Mouse (Mus musculus) MEL (cell line): ENCODE measurements around the gene Lypla2. TPM values are rescaled to one million over a fixed set of nuclear protein-coding genes. Genes with fewer than 3 reads are reported as not detected.

Experiments
- DNase-seq: peaks from one replicate; pipeline ENCODE4 v3.0.0; 2011; ENCODE audit warnings: low read depth, low spot score
- H3K27ac ChIP-seq: 2 replicates; pipeline ENCODE4 v1.5.1; 2012; ENCODE audit warnings: low read depth, mild to moderate bottlenecking, control low read depth, low read length, moderate library complexity; ENCODE audit not compliant: control insufficient read depth
- H3K27me3 ChIP-seq, 2 experiments: fragments of 150-350 bp in 1 of 2; sonication (generic) in 1 of 2; 2 replicates each; pipeline ENCODE4 v1.6.1; 2012; ENCODE audit warnings: low read length in 2 of 2, mild to moderate bottlenecking in 2 of 2, improper control_type of control experiment in 1 of 2, moderate library complexity in 1 of 2; ENCODE audit not compliant: insufficient read depth in 2 of 2, control insufficient read depth in 1 of 2
- H3K36me3 ChIP-seq, 2 experiments: 2 replicates each; pipeline ENCODE4 v1.6.1; 2012 to 2014; ENCODE audit warnings: low read length in 2 of 2, improper control_type of control experiment in 1 of 2, inconsistent platforms in 1 of 2, mild to moderate bottlenecking in 1 of 2; ENCODE audit not compliant: insufficient read depth in 2 of 2, control insufficient read depth in 1 of 2
- H3K4me1 ChIP-seq, 2 experiments: fragments of 150-350 bp in 1 of 2; sonication (generic) in 1 of 2; 2 replicates each; pipeline ENCODE4 v1.6.1; 2012; ENCODE audit warnings: low read length in 2 of 2, improper control_type of control experiment in 1 of 2, mild to moderate bottlenecking in 1 of 2; ENCODE audit not compliant: insufficient read depth in 2 of 2, control insufficient read depth in 1 of 2
- H3K4me3 ChIP-seq, 2 experiments: fragments of 150-350 bp in 1 of 2; sonication (generic) in 1 of 2; 2 replicates each; pipeline ENCODE4 v1.5.1; 2012; ENCODE audit warnings: low read depth in 2 of 2, low read length in 2 of 2, mild to moderate bottlenecking in 2 of 2, moderate library complexity in 2 of 2, control low read depth in 1 of 2, improper control_type of control experiment in 1 of 2; ENCODE audit not compliant: control insufficient read depth in 1 of 2, insufficient read depth in 1 of 2
- H3K79me2 ChIP-seq: 2 replicates; pipeline ENCODE4 v1.6.1; 2012; ENCODE audit warnings: mild to moderate bottlenecking, low read length, moderate library complexity; ENCODE audit not compliant: control insufficient read depth, poor library complexity, insufficient read depth
- H3K9ac ChIP-seq: 2 replicates; pipeline ENCODE4 v1.6.1; 2012; ENCODE audit warnings: low read depth, mild to moderate bottlenecking, control low read depth, low read length, moderate library complexity; ENCODE audit not compliant: control insufficient read depth, poor library complexity, severe bottlenecking
- H3K9me3 ChIP-seq: fragments of 150-350 bp; sonication (generic); replicated peaks from 2 replicates; pipeline ENCODE4 v1.6.1; 2012; ENCODE audit warnings: mild to moderate bottlenecking, low read length, improper control_type of control experiment, moderate library complexity; ENCODE audit not compliant: insufficient read depth
- BHLHE40 ChIP-seq: IDR thresholded peaks from 2 replicates; pipeline ENCODE4 v1.6.1; 2012; ENCODE audit warnings: low read depth, mild to moderate bottlenecking, inconsistent platforms, low read length, improper control_type of control experiment, borderline replicate concordance
- CHD1 ChIP-seq: IDR thresholded peaks from 2 replicates; pipeline ENCODE4 v1.6.1; 2012; ENCODE audit warnings: low read depth, mild to moderate bottlenecking, inconsistent platforms, low read length, improper control_type of control experiment
- CHD2 ChIP-seq: IDR thresholded peaks from 2 replicates; pipeline ENCODE4 v1.6.1; 2011; ENCODE audit warnings: low read length, improper control_type of control experiment
- CTCF ChIP-seq, 3 experiments: IDR thresholded peaks in 2 of 3; conservative IDR thresholded peaks in 1 of 3; 2 replicates each; pipeline ENCODE4 v1.5.1; 2011 to 2012; ENCODE audit warnings: low read length in 3 of 3, low read depth in 2 of 3, mild to moderate bottlenecking in 2 of 3, improper control_type of control experiment in 1 of 3, inconsistent platforms in 1 of 3, mixed read lengths in 1 of 3, moderate library complexity in 1 of 3; ENCODE audit not compliant: control insufficient read depth in 1 of 3, insufficient read depth in 1 of 3, poor library complexity in 1 of 3, severe bottlenecking in 1 of 3
- E2F4 ChIP-seq: IDR thresholded peaks from 2 replicates; pipeline ENCODE4 v1.6.1; 2011; ENCODE audit warnings: low read depth, low read length, improper control_type of control experiment, borderline replicate concordance
- ELF1 ChIP-seq: IDR thresholded peaks from 2 replicates; pipeline ENCODE4 v1.6.1; 2014; ENCODE audit warnings: low read depth, mild to moderate bottlenecking, inconsistent platforms, low read length, improper control_type of control experiment, moderate library complexity
- JUND ChIP-seq: IDR thresholded peaks from 2 replicates; pipeline ENCODE4 v1.6.1; 2011; ENCODE audit warnings: low read depth, mild to moderate bottlenecking, improper control_type of control experiment, low read length
- MAZ ChIP-seq: IDR thresholded peaks from 2 replicates; pipeline ENCODE4 v1.6.1; 2012; ENCODE audit warnings: low read depth, mild to moderate bottlenecking, inconsistent platforms, low read length, improper control_type of control experiment
- MYB ChIP-seq: IDR thresholded peaks from 2 replicates; pipeline ENCODE4 v1.6.1; 2011; ENCODE audit warnings: mild to moderate bottlenecking, low read depth, low read length, improper control_type of control experiment
- MYC ChIP-seq: IDR thresholded peaks from 2 replicates; pipeline ENCODE4 v1.6.1; 2011; ENCODE audit warnings: low read depth, mild to moderate bottlenecking, low read length, improper control_type of control experiment, moderate library complexity
- RCOR1 ChIP-seq: IDR thresholded peaks from 2 replicates; pipeline ENCODE4 v1.6.1; 2012; ENCODE audit warnings: low read depth, mild to moderate bottlenecking, inconsistent platforms, low read length, improper control_type of control experiment
- TAL1 ChIP-seq: IDR thresholded peaks from 2 replicates; pipeline ENCODE4 v1.6.1; 2012; ENCODE audit warnings: mild to moderate bottlenecking, inconsistent platforms, low read length, moderate library complexity, mixed read lengths
- TBP ChIP-seq: IDR thresholded peaks from 2 replicates; pipeline ENCODE4 v1.8.0; 2011; ENCODE audit warnings: low read depth, low read length, improper control_type of control experiment
- TCF12 ChIP-seq: IDR thresholded peaks from 2 replicates; pipeline ENCODE4 v1.6.1; 2014; ENCODE audit warnings: low read depth, mild to moderate bottlenecking, inconsistent platforms, low read length, improper control_type of control experiment, moderate library complexity
- UBTF ChIP-seq: IDR thresholded peaks from 2 replicates; pipeline ENCODE4 v1.6.1; 2012; ENCODE audit warnings: low read depth, mild to moderate bottlenecking, inconsistent platforms, low read length, improper control_type of control experiment, moderate library complexity, borderline replicate concordance; ENCODE audit not compliant: insufficient read depth
- USF2 ChIP-seq, 2 experiments: IDR thresholded peaks; 2 replicates each; pipeline ENCODE4 v1.6.1; 2011 to 2012; ENCODE audit warnings: improper control_type of control experiment in 2 of 2, low read length in 2 of 2, borderline replicate concordance in 1 of 2, inconsistent platforms in 1 of 2, low read depth in 1 of 2, mild to moderate bottlenecking in 1 of 2; ENCODE audit not compliant: insufficient read depth in 1 of 2
- ZMIZ1 ChIP-seq: IDR thresholded peaks from 2 replicates; pipeline ENCODE4 v1.6.1; 2012; ENCODE audit warnings: low read depth, mild to moderate bottlenecking, inconsistent platforms, low read length, improper control_type of control experiment, moderate library complexity
- ZNF384 ChIP-seq: IDR thresholded peaks from 2 replicates; pipeline ENCODE4 v1.6.1; 2012; ENCODE audit warnings: low read depth, mild to moderate bottlenecking, inconsistent platforms, low read length, improper control_type of control experiment
- polyA plus RNA-seq, 2 experiments: library from polyadenylated mRNA; stranded (reverse) in 1 of 2; unstranded in 1 of 2; fragments of >175 nt in 1 of 2; fragments of >200 nt in 1 of 2; gene quantifications; 2 replicates each; pipeline versions ENCODE4 v1.2.1 to v1.2.4; 2012; ENCODE audit warnings: low replicate concordance in 2 of 2, low read depth in 1 of 2; ENCODE audit not compliant: insufficient read length in 2 of 2, insufficient read depth in 1 of 2, missing spikeins in 1 of 2
- total RNA-seq: library from RNA; depleted of rRNA; stranded (reverse); fragments of 300-350 nt; gene quantifications from 2 replicates; pipeline ENCODE4 v1.2.3, GENCODE M21; 2012

Gene Lypla2
- total and polyA plus RNA-seq, 3 experiments: 65.1 to 95.6 TPM; not detected in 1

DNA sequence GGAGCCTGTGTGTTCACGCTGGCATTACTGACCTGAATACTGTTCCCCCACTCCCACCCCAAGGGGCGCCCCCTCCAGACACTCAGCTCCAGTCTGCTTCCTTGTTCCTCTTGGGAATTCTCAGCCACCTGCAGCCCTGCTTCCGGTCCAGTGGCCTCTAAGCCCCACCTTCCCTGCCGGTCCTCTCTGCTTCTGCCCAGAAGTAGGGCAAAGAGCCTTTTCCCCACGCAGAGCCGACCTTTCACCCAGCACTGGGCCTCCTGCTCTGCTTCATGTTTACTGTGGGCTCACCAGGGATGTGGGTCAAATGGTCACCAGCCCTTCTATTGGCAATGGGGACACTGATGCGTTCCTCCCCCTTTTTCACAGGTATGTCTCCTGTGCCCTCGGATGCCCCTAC is 14.1 kb downstream of the Lypla2 start:
- peaks cover 0 to 6% of the 10 kb centered on the region in 2 experiments; a peak in 2 of 4 replicates for H3K36me3 ChIP-seq
- H3K27me3 ChIP-seq: no peaks in the 10 kb centered on the region
- peaks cover 4 to 7% of the 10 kb centered on the region in 2 experiments; a peak in 3 of 4 replicates for H3K4me1 ChIP-seq
- no peak for DNase-seq
- H3K4me3 ChIP-seq: no peak overlapping the region
- H3K79me2 ChIP-seq: peaks cover 3% of the 10 kb centered on the region; the same call in 1 of the 2 replicates
- H3K9ac ChIP-seq: no peak overlapping the region
- H3K27ac ChIP-seq: no peak overlapping the region
- H3K9me3 ChIP-seq: no peaks in the 10 kb centered on the region
- TF ChIP-seq MYB: no peak

DNA sequence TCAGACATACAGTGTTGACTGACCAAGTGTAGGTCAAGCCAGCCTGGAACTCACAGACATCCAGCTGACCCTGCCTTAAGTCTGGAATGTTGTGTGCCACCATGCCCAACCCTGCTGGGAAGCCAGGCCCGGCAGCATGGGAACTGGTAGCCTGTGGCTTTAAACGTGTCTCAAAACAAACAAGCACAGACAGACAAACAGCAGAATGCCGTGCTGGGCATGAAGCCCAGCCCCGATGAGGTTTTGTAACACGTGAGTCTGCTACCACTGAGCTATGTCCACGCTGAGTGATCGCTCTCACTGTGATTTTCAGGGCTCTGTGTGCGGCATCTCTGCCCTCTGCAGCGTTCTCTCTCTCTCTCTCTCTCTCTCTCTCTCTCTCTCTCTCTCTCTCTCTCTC is 16.5 kb downstream of the Lypla2 start:
- H3K79me2 ChIP-seq: no peaks in the 10 kb centered on the region
- H3K4me1 ChIP-seq: no peaks in the 10 kb centered on the region
- peaks cover 0 to 3% of the 10 kb centered on the region in 2 experiments; a peak in 2 of 4 replicates for H3K36me3 ChIP-seq
- no peak for DNase-seq
- H3K9me3 ChIP-seq: no peaks in the 10 kb centered on the region
- TF ChIP-seq MAZ (no peak), BHLHE40 (no peak), E2F4 (no peak), CHD1 (no peak), TAL1 (no peak), MYB (no peak), UBTF (no peak), MYC (no peak), ZNF384 (no peak), ZMIZ1 (no peak), TBP (no peak), JUND (no peak), TCF12 (no peak), ELF1 (no peak), CHD2 (no peak), CTCF (IDR thresholded peaks at IDR 0.05 in 2 of 3, conservative IDR thresholded peaks at IDR 0.05 in 1 of 3; ENCODE audit: control insufficient read depth in 1 of 3, insufficient read depth in 1 of 3, low read depth in 2 of 3, low read length in 3 of 3, poor library complexity in 1 of 3, severe bottlenecking in 1 of 3) (no peak), RCOR1 (no peak), USF2 (IDR thresholded peaks at IDR 0.05; ENCODE audit: borderline replicate concordance in 1 of 2, insufficient read depth in 1 of 2, low read depth in 1 of 2, low read length in 2 of 2) (no peak)
- TF ChIP-seq, all 39 proteins: peak for 0
- H3K9ac ChIP-seq: no peak overlapping the region
- no peak overlapping the region for H3K27ac ChIP-seq
- no peaks in the 10 kb centered on the region for H3K27me3 ChIP-seq
- no peak overlapping the region for H3K4me3 ChIP-seq
